Mouse (Mus musculus) kidney, adult 2 months (tissue): ENCODE measurements around the gene Hoxd13.

ENCODE experiments used
- CTCF ChIP-seq: fragments of 200-500 bp; conservative IDR thresholded peaks from 2 replicates; pipeline ENCODE4 v1.5.1; 2011; ENCODE audit warnings: low read depth, mild to moderate bottlenecking, control low read depth, low read length, moderate library complexity, mixed read lengths; ENCODE audit not compliant: insufficient read depth, insufficient read length
- POLR2A ChIP-seq: fragments of 200-500 bp; IDR thresholded peaks from one replicate; pipeline ENCODE4 v1.6.1; 2011; ENCODE audit warnings: low read depth, low read length, control low read depth

- no peak for TF ChIP-seq CTCF
- TF ChIP-seq POLR2A: no peak
Measured at GRCm38 (mm10) chr2:74654743-74655419, 13.2 kb upstream of the Hoxd13 start.
